Mouse (Mus musculus) ES-E14 (cell line): ENCODE data around the gene Pik3ap1.

Source experiments
- CHD2 ChIP-seq: IDR thresholded peaks from 2 replicates; pipeline ENCODE4 v1.6.1; 2014; ENCODE audit warnings: mild to moderate bottlenecking, low read depth, low read length, inconsistent platforms
- HCFC1 ChIP-seq: IDR thresholded peaks from 2 replicates; pipeline ENCODE4 v1.6.1; 2012; ENCODE audit warnings: low read length, inconsistent platforms, borderline replicate concordance; ENCODE audit not compliant: insufficient read depth
- MAFK ChIP-seq: IDR thresholded peaks from 2 replicates; pipeline ENCODE4 v1.6.1; 2014; ENCODE audit warnings: mild to moderate bottlenecking, low read depth, low read length, inconsistent platforms; ENCODE audit not compliant: insufficient read depth
- ZC3H11A ChIP-seq: IDR thresholded peaks from 2 replicates; pipeline ENCODE4 v1.6.1; 2012; ENCODE audit warnings: low read depth, mild to moderate bottlenecking, inconsistent platforms, low read length, borderline replicate concordance
- ZNF384 ChIP-seq: IDR thresholded peaks from 2 replicates; pipeline ENCODE4 v1.6.1; 2012; ENCODE audit warnings: low read depth, low read length, inconsistent platforms

- TF ChIP-seq MAFK (no peak), HCFC1 (no peak), ZNF384 (no peak), ZC3H11A (no peak), CHD2 (no peak)
These were observed 52.7 kb downstream of the Pik3ap1 start for GRCm38 (mm10) chr19:41332228-41332627.
